Mouse (Mus musculus) intestine, embryonic 16.5 days (tissue): ENCODE data around the gene Usp12. TPM values are rescaled to one million over a fixed set of nuclear protein-coding genes. Genes with fewer than 3 reads are reported as not detected.
"Not testable (repeated sequence)": the region's sequence is repeated elsewhere in the genome, so short reads cannot be mapped to it uniquely, and the experiment has no call there.

ENCODE experiments used
- ATAC-seq: fragments of 200-750 bp; cut with Nextera tagmentation; 2 replicates; pipeline ENCODE4 v1.8.0; 2017; ENCODE audit warnings: moderate TSS enrichment, moderate library complexity
- H3K27ac ChIP-seq: fragments of 300-500 bp; sonication (generic); 2 replicates; pipeline ENCODE4 v1.5.1; 2014; ENCODE audit warnings: mild to moderate bottlenecking, low read length
- H3K27me3 ChIP-seq: fragments of 300-500 bp; sonication (generic); replicated peaks from 2 replicates; pipeline ENCODE4 v1.6.1; 2014; ENCODE audit warnings: low read length, control low read depth, mixed read lengths; ENCODE audit not compliant: control insufficient read depth, insufficient read depth
- H3K36me3 ChIP-seq: fragments of 300-500 bp; sonication (generic); 2 replicates; pipeline ENCODE4 v1.6.1; 2014; ENCODE audit warnings: low read length, control low read depth; ENCODE audit not compliant: control insufficient read depth, insufficient read depth
- H3K4me1 ChIP-seq: fragments of 300-500 bp; sonication (generic); 2 replicates; pipeline ENCODE4 v1.6.1; 2014; ENCODE audit warnings: low read length, control low read depth, mixed read lengths; ENCODE audit not compliant: control insufficient read depth, insufficient read depth
- H3K4me2 ChIP-seq: fragments of 300-500 bp; sonication (generic); 2 replicates; pipeline ENCODE4 v1.6.1; 2014; ENCODE audit warnings: low read depth, low read length, control low read depth
- H3K4me3 ChIP-seq: fragments of 300-500 bp; sonication (generic); 2 replicates; pipeline ENCODE4 v1.5.1; 2014; ENCODE audit warnings: mild to moderate bottlenecking, low read length
- H3K9ac ChIP-seq: fragments of 300-500 bp; sonication (generic); 2 replicates; pipeline ENCODE4 v1.6.1; 2014; ENCODE audit warnings: low read depth, low read length
- H3K9me3 ChIP-seq: fragments of 300-500 bp; sonication (generic); 2 replicates; pipeline ENCODE4 v1.6.1; 2016; ENCODE audit warnings: low read length, control low read depth; ENCODE audit not compliant: control insufficient read depth
- WGBS: fragments of 180-500 bp; shearing (Covaris S2); extraction: QIAGEN DNeasy Blood & Tissue Kit; methylation state at CpG from one replicate; pipeline ENCODE4 v1.1.7; 2014; 5-methylcytosine and 5-hydroxymethylcytosine counted together
- polyA plus RNA-seq: library from polyadenylated mRNA; unstranded; fragments of >200 nt; fragmentation: Nextera tagmentation; extraction: Ambion mirVana; gene quantifications from 2 replicates; pipeline ENCODE4 v1.2.1, GENCODE M21; 2015

Usp12 gene
- polyA plus RNA-seq, 1 experiment from 2014 or later, result 26.7 TPM

GRCm38 (mm10) chr5:146735054-146735453, 59.8 kb downstream of the Usp12 start:
- not testable (repeated sequence) for ATAC-seq, H3K4me3 ChIP-seq, H3K9ac ChIP-seq, H3K36me3 ChIP-seq, H3K4me1 ChIP-seq, H3K27ac ChIP-seq, H3K27me3 ChIP-seq, H3K4me2 ChIP-seq, H3K9me3 ChIP-seq
- 85% methylated on average over 1 of the region's 9 CpGs for WGBS

- ATAC-seq, result peak; percentile 66
- 0 out of 2 replicates have a peak, but pooled peaks cover 7% of the 10 kb centered on the region for H3K36me3 ChIP-seq
Observed at GRCm38 (mm10) chr5:146733888-146734640, 60.7 kb downstream of the Usp12 start.

GRCm38 (mm10) chr5:146733372-146733771, 61.4 kb downstream of the Usp12 start:
- no peak overlapping the region; the same call in 1 of the 2 replicates for H3K27ac ChIP-seq
- no peaks in the 10 kb centered on the region for H3K27me3 ChIP-seq
- no peak overlapping the region for H3K9ac ChIP-seq
- WGBS, result 73% methylated on average over 7 of the region's 7 CpGs
- peaks cover 7% of the 10 kb centered on the region; the same call in 1 of the 2 replicates for H3K4me1 ChIP-seq
- peak; percentile 7; the same call in 1 of the 2 replicates for ATAC-seq
- 0 out of 2 replicates have a peak, but pooled peaks cover 7% of the 10 kb centered on the region for H3K36me3 ChIP-seq
- no peak overlapping the region for H3K4me3 ChIP-seq
- no peak overlapping the region for H3K4me2 ChIP-seq
- no peaks in the 10 kb centered on the region for H3K9me3 ChIP-seq

More at GRCm38 (mm10) chr5:146733888-146734640, 60.7 kb downstream of the Usp12 start:
- Histone ChIP-seq H3K4me2 (no peak overlapping the region), H3K9me3 (no peaks in the 10 kb centered on the region), H3K4me3 (no peak overlapping the region), H3K9ac (no peak overlapping the region), H3K4me1 (peaks cover 7% of the 10 kb centered on the region; the same call in 1 of the 2 replicates), H3K27me3 (no peaks in the 10 kb centered on the region), H3K27ac (no peak overlapping the region)
- WGBS, result 61% methylated on average over 12 of the region's 12 CpGs

- Histone ChIP-seq H3K27me3 (no peaks in the 10 kb centered on the region), H3K4me2 (no peak overlapping the region), H3K9me3 (no peaks in the 10 kb centered on the region), H3K27ac (no peak overlapping the region), H3K4me3 (no peak overlapping the region), H3K9ac (no peak overlapping the region), H3K36me3 (no peaks in the 10 kb centered on the region), H3K4me1 (no peaks in the 10 kb centered on the region)
- 82% methylated on average over 4 of the region's 4 CpGs for WGBS
- no peak for ATAC-seq
Observed at GRCm38 (mm10) chr5:146727006-146727405, 67.8 kb downstream of the Usp12 start.

- Histone ChIP-seq H3K36me3 (no peaks in the 10 kb centered on the region), H3K27ac (no peak overlapping the region), H3K4me1 (no peaks in the 10 kb centered on the region), H3K9ac (no peak overlapping the region), H3K4me3 (no peak overlapping the region), H3K27me3 (no peaks in the 10 kb centered on the region), H3K9me3 (no peaks in the 10 kb centered on the region), H3K4me2 (no peak overlapping the region)
- WGBS, result 55% methylated on average over 3 of the region's 3 CpGs
- ATAC-seq, result no peak
Observed at GRCm38 (mm10) chr5:146724956-146725355, 69.8 kb downstream of the Usp12 start.

- WGBS, result 91% methylated on average over 5 of the region's 5 CpGs
- Histone ChIP-seq H3K36me3 (no peaks in the 10 kb centered on the region), H3K4me1 (no peaks in the 10 kb centered on the region), H3K27ac (no peak overlapping the region), H3K9me3 (no peaks in the 10 kb centered on the region), H3K9ac (no peak overlapping the region), H3K4me3 (no peak overlapping the region), H3K4me2 (no peak overlapping the region), H3K27me3 (no peaks in the 10 kb centered on the region)
- no peak for ATAC-seq
Observed at GRCm38 (mm10) chr5:146723452-146723851, 71.4 kb downstream of the Usp12 start.

GRCm38 (mm10) chr5:146722226-146722625, 72.6 kb downstream of the Usp12 start:
- no peaks in the 10 kb centered on the region for H3K9me3 ChIP-seq
- no peak for ATAC-seq
- no peak overlapping the region for H3K27ac ChIP-seq
- H3K27me3 ChIP-seq, result no peaks in the 10 kb centered on the region
- no peak overlapping the region for H3K9ac ChIP-seq
- H3K4me2 ChIP-seq, result no peak overlapping the region
- no peaks in the 10 kb centered on the region for H3K4me1 ChIP-seq
- 48% methylated on average over 14 of the region's 14 CpGs for WGBS
- no peaks in the 10 kb centered on the region for H3K36me3 ChIP-seq
- H3K4me3 ChIP-seq, result no peak overlapping the region

GRCm38 (mm10) chr5:146719584-146720356, 75.0 kb downstream of the Usp12 start:
- WGBS, result 79% methylated on average over 27 of the region's 27 CpGs

GRCm38 (mm10) chr5:146713836-146714235, 81.0 kb downstream of the Usp12 start:
- H3K36me3 ChIP-seq, result no peaks in the 10 kb centered on the region
- 90% methylated on average over 12 of the region's 12 CpGs for WGBS
- ATAC-seq, result no peak

More at GRCm38 (mm10) chr5:146719584-146720356, 75.0 kb downstream of the Usp12 start:
- no peak for ATAC-seq
- no peak overlapping the region for H3K4me3 ChIP-seq
- no peaks in the 10 kb centered on the region for H3K4me1 ChIP-seq
- H3K9ac ChIP-seq, result no peak overlapping the region
- no peaks in the 10 kb centered on the region for H3K27me3 ChIP-seq
- no peak overlapping the region for H3K27ac ChIP-seq
- H3K4me2 ChIP-seq, result no peak overlapping the region
- no peaks in the 10 kb centered on the region for H3K36me3 ChIP-seq
- H3K9me3 ChIP-seq, result no peaks in the 10 kb centered on the region

More at GRCm38 (mm10) chr5:146713836-146714235, 81.0 kb downstream of the Usp12 start:
- H3K9me3 ChIP-seq, result no peaks in the 10 kb centered on the region; the same call in 1 of the 2 replicates
- H3K4me1 ChIP-seq, result no peaks in the 10 kb centered on the region
- no peak overlapping the region for H3K9ac ChIP-seq
- no peaks in the 10 kb centered on the region for H3K27me3 ChIP-seq
- no peak overlapping the region for H3K4me3 ChIP-seq
- H3K27ac ChIP-seq, result no peak overlapping the region
- H3K4me2 ChIP-seq, result no peak overlapping the region
